14 mouse cellular contexts compared by ENCODE assay signal in genomic region chr2:148123780-148124179, GRCm38 (mm10).
DNase-seq lines count a peak whose midpoint lies in the region; ATAC-seq and TF ChIP-seq lines count a peak whose summit lies in the region.
"Had no signal": no experiment of that assay in that cellular context is flagged by ENCODE, and none has a peak within 500 bp of the region (broad histone marks: within the 10 kb centered on the region; RNA-seq: fewer than 3 reads in every experiment).

No protein-coding gene starts in this region.

- H3K9me3 ChIP-seq in liver, postnatal 0 days (ENCODE audit: low read length): no peaks in the 10 kb centered on the region
- H3K9me3 ChIP-seq: heart, embryonic 12.5 days; liver, embryonic 15.5 days had no signal

- H3K27me3 ChIP-seq in liver, postnatal 0 days (ENCODE audit: insufficient read depth, low read length): no peaks in the 10 kb centered on the region
- H3K27me3 ChIP-seq: liver, embryonic 15.5 days had no signal

- no peak for TF ChIP-seq EP300 in liver, postnatal 0 days (IDR thresholded peaks at IDR 0.05; ENCODE audit: low read depth)

- no peak overlapping the region for H3K4me2 ChIP-seq in liver, postnatal 0 days (ENCODE audit: low read depth, low read length)
- H3K4me2 ChIP-seq: heart, embryonic 12.5 days; hindbrain, embryonic 14.5 days; liver, embryonic 15.5 days had no signal

- no peaks in the 10 kb centered on the region for H3K36me3 ChIP-seq in liver, postnatal 0 days (replicated peaks; ENCODE audit: insufficient read depth, low read length)
- H3K36me3 ChIP-seq: heart, embryonic 12.5 days; liver, embryonic 15.5 days had no signal

- H3K4me1 ChIP-seq in liver, postnatal 0 days (ENCODE audit: insufficient read depth): no peaks in the 10 kb centered on the region
- H3K4me1 ChIP-seq: liver, embryonic 15.5 days had no signal

- TF ChIP-seq CTCF in liver, postnatal 0 days (IDR thresholded peaks at IDR 0.05; ENCODE audit: low read depth): peak; percentile 49

- no peak for ATAC-seq in liver, postnatal 0 days
- ATAC-seq in granulocyte monocyte progenitor cell, adult 5-6 weeks (replicated peaks; ENCODE audit: poor library complexity, severe bottlenecking): peak; percentile 57

- 41% methylated on average over 3 of the region's 3 CpGs for WGBS in liver, postnatal 0 days (ENCODE audit: insufficient replicate concordance)

- no peak overlapping the region for H3K9ac ChIP-seq in liver, postnatal 0 days (replicated peaks)
- H3K9ac ChIP-seq: heart, embryonic 12.5 days; hindbrain, embryonic 14.5 days; liver, embryonic 15.5 days had no signal

- peak; percentile 88 for DNase-seq in heart, adult 11 months
- DNase-seq in heart, adult 8-10 months (ENCODE audit: low spot score): no peak
- no peak for DNase-seq in liver, postnatal 0 days
- no peak for DNase-seq in liver
- peak; percentile 30 for DNase-seq in ES-CJ7 (ENCODE audit: low read depth, low spot score)
- no peak for DNase-seq in thymus, postnatal 14 days
- no peak for DNase-seq in layer of hippocampus, postnatal 14 days (ENCODE audit: low spot score in 2 of 2)
- DNase-seq: adrenal gland, postnatal 25 days; cerebellum, adult 8-10 months; thymus, postnatal 25 days had no signal

- no peak overlapping the region for H3K4me3 ChIP-seq in liver, postnatal 0 days (ENCODE audit: low read depth, low read length)
- H3K4me3 ChIP-seq: heart, embryonic 12.5 days; liver, embryonic 15.5 days had no signal

- no peak overlapping the region for H3K27ac ChIP-seq in liver, postnatal 0 days (ENCODE audit: low read depth)
- H3K27ac ChIP-seq: hindbrain, embryonic 14.5 days; liver, embryonic 15.5 days had no signal

Comparison
In these comparisons a context has a peak if more than half of its experiments do, and no peak if none do; other contexts are left out.
1. DNase-seq: peak in heart, adult 11 months (single experiment) and ES-CJ7 (single experiment); none in heart, adult 8-10 months (single experiment), liver, postnatal 0 days (single experiment), liver (single experiment), thymus, postnatal 14 days (single experiment) and layer of hippocampus, postnatal 14 days (0 of 2).